Mouse (Mus musculus): ENCODE data around the gene Aldh3b3.
"Not testable (repeated sequence)": the region's sequence is repeated elsewhere in the genome, so short reads cannot be mapped to it uniquely, and the experiment has no call there.

The Aldh3b3 gene

GRCm38 (mm10) chr19:3974608-3975007 lies 16.2 kb downstream of the Aldh3b3 start:
- DNase-seq (ENCODE audit: low spot score), result not testable (repeated sequence)

GRCm38 (mm10) chr19:3975866-3976265 lies 17.4 kb downstream of the Aldh3b3 start:
- no peak for DNase-seq (ENCODE audit: low spot score)

- DNase-seq (ENCODE audit: low spot score), result peak; percentile 93
These were observed 21.9 kb downstream of the Aldh3b3 start for GRCm38 (mm10) chr19:3980309-3980708.

GRCm38 (mm10) chr19:3980917-3981316 lies 22.5 kb downstream of the Aldh3b3 start:
- DNase-seq (ENCODE audit: low spot score), result no peak

- no peak for DNase-seq (ENCODE audit: low spot score)
These were observed 25.2 kb downstream of the Aldh3b3 start for GRCm38 (mm10) chr19:3983527-3984200.

GRCm38 (mm10) chr19:3985261-3985681 lies 26.8 kb downstream of the Aldh3b3 start:
- DNase-seq (ENCODE audit: low spot score), result peak; percentile 47

- DNase-seq (ENCODE audit: low spot score), result peak; percentile 83
These were observed 27.9 kb downstream of the Aldh3b3 start, which contains the start of gene Acy3 for GRCm38 (mm10) chr19:3986334-3986733. TSS of gene Acy3 (plus strand) at chr19:3986570.

- DNase-seq (ENCODE audit: low spot score), result no peak
These were observed 29.6 kb downstream of the Aldh3b3 start for GRCm38 (mm10) chr19:3988066-3988465.

- DNase-seq (ENCODE audit: low spot score), result no peak
These were observed 30.3 kb downstream of the Aldh3b3 start for GRCm38 (mm10) chr19:3988750-3989149.

- DNase-seq (ENCODE audit: low spot score), result no peak
These were observed 32.4 kb downstream of the Aldh3b3 start for GRCm38 (mm10) chr19:3990804-3991203.

- DNase-seq (ENCODE audit: low spot score), result no peak
These were observed 33.1 kb downstream of the Aldh3b3 start for GRCm38 (mm10) chr19:3991562-3991961.

GRCm38 (mm10) chr19:3991966-3992365 lies 33.5 kb downstream of the Aldh3b3 start:
- no peak for DNase-seq (ENCODE audit: low spot score)

GRCm38 (mm10) chr19:3992416-3992815 lies 34.0 kb downstream of the Aldh3b3 start, which contains the start of gene Tbx10:
TSS of gene Tbx10 (plus strand) at chr19:3992752.
- no peak for DNase-seq (ENCODE audit: low spot score)

GRCm38 (mm10) chr19:3994932-3995331 lies 36.5 kb downstream of the Aldh3b3 start:
- DNase-seq (ENCODE audit: low spot score), result no peak

GRCm38 (mm10) chr19:3995505-3995904 lies 37.1 kb downstream of the Aldh3b3 start:
- DNase-seq (ENCODE audit: low spot score), result no peak

- no peak for DNase-seq (ENCODE audit: low spot score)
These were observed 37.7 kb downstream of the Aldh3b3 start for GRCm38 (mm10) chr19:3996106-3996505.

- no peak for DNase-seq (ENCODE audit: low spot score)
These were observed 38.3 kb downstream of the Aldh3b3 start for GRCm38 (mm10) chr19:3996747-3997146.

GRCm38 (mm10) chr19:3997231-3997630 lies 38.8 kb downstream of the Aldh3b3 start:
- no peak for DNase-seq (ENCODE audit: low spot score)

- no peak for DNase-seq (ENCODE audit: low spot score)
These were observed 39.9 kb downstream of the Aldh3b3 start for GRCm38 (mm10) chr19:3998335-3998734.

GRCm38 (mm10) chr19:3999121-3999730 lies 40.8 kb downstream of the Aldh3b3 start:
- no peak for DNase-seq (ENCODE audit: low spot score)

- DNase-seq (ENCODE audit: low spot score), result peak; percentile 99
These were observed 41.9 kb downstream of the Aldh3b3 start, which contains the start of the genes Nudt8 and Gm49405 for GRCm38 (mm10) chr19:4000119-4000900. TSS of gene Nudt8 (plus strand) at chr19:4000580. TSS of gene Gm49405 (plus strand) at chr19:4000626.

- peak; percentile 28 for DNase-seq (ENCODE audit: low spot score)
These were observed 42.6 kb downstream of the Aldh3b3 start for GRCm38 (mm10) chr19:4000949-4001525.
